Mouse (Mus musculus) urinary bladder, postnatal 25 days (tissue): ENCODE data around the gene Scaper.

Experiments
- DNase-seq: peaks from one replicate; pipeline ENCODE4 v3.0.0; 2022; ENCODE audit warnings: low spot score

Gene Scaper

GRCm38 (mm10) chr9:55540391-55540770 lies 397.5 kb downstream of the Scaper start:
- no peak for DNase-seq

- peak; percentile 17 for DNase-seq
These were observed 398.1 kb downstream of the Scaper start for GRCm38 (mm10) chr9:55539661-55540390.

DNA sequence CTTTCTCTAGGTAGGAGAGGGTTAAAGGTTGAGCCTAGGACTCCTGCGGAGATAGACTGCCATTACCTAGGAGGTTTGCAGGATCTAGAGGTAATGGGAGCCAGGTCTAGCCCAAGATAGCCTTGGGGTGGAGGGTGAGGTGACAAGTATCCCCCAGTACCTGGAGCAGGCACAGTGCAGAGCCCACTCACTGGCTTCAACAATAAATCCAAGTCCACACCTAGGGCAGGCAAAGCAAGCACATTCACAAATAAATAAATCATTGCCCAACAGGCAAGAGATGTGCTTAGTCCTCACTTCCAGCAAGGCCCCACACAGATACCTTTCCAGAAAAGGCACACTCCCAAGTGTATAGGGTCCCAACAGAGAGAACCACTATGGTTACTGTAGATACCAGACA lies 398.9 kb downstream of the Scaper start:
- no peak for DNase-seq

- no peak for DNase-seq
These were observed 399.5 kb downstream of the Scaper start, which contains the start of gene Isl2 for GRCm38 (mm10) chr9:55538377-55538776. Isl2 (plus strand) TSS chr9:55538672.

DNA sequence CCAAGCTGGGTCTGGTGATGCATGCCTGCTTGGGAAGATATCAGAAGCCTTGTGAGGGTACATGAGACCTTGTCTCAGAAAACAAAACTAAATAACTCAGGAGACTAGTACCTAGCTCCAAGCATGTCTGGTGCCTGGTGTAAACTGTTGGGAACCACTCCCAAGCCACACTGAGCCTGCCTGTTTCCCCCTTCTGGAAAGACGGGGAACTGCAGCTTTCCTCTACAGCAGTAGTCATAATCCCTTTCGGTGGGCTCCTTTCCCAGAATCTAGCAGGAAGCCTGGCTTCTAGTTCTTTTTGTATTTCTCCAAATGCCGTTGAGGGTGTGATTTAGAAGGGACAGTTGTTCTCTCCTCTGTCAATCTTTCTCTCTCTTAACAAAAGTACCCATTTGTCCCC lies 402.0 kb downstream of the Scaper start:
- DNase-seq, result peak; percentile 59

- no peak for DNase-seq
These were observed 412.2 kb downstream of the Scaper start for GRCm38 (mm10) chr9:55525716-55526115.

DNA sequence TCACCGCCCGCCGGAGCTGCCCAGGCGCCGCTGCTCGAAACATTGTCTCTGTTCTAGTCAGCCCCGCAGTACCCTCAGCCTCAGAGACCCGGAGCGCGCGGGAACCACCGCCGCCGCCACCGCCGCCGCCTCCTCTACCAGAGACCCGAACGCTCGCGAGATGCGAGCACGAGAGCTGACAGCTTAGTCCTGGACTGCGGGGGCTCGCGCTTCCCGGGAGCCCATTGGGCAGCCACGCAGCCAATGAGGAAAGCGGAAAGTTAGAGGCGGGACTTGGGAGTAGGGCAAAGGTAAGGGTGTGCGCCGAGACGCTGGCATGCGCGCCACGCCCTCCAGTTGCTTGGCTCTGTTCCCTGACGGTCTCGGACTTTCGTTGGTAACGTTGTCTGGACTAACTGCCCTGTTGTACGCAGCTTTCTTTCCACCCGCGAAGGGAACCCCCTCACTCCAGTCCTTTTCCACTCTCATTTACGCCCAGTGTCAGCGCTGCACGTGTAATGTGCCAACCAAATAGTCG lies 425.8 kb downstream of the Scaper start, which contains the start of gene Etfa:
TSS of gene Etfa (minus strand) at position 217 of the 517 bp plus-strand sequence.
- DNase-seq, result peak; percentile 91

DNA sequence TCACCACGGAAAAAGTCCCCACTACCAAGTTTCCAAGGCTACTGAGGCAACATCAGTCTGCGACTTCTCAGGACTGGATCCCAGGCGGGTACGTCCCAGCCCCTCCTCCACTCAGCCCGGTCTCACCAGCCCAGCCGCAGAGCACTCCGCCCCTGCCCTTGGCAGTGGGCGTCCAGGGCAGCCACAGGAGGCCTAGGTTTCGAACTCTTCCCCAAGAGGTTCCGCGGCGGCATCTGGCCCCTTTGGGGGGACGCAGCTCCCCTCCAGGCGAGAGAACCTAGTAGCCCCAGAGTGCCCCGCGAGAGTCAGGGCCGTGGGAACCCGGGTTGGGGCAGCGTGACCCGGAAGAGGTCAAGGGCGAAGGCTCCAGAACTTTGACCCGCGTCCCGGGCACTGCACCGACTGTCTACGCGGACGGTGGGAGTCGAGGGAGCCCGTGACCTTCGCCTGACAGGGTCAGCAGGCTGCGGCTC lies 426.4 kb downstream of the Scaper start:
- peak; percentile 43 for DNase-seq

DNA sequence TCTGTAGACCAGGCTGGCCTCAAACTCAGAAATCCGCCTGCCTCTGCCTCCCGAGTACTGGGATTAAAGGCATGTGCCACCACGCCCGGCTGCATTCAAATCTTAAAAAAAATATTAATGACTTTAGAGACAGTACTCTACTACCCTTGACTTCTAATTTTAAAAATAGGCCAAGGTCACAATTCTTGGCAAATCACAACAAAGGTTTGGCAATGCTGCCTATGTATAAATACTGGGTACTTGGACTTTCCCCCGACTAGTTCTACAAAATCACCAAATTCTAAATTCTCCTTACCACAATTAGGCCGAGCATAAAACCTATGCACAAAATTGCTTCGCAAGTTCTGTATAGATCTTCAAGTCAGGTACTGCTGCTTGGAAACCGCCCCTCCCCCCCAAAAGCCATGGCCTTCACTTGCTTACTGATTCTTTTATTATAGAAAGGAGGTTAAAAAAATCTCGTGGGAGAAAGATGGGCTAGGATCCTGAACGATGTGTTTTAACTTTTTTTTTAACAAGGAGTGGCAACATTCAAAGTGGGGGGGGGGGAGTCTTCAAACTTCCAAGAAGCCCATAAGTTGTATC lies 427.2 kb downstream of the Scaper start:
- no peak for DNase-seq

DNA sequence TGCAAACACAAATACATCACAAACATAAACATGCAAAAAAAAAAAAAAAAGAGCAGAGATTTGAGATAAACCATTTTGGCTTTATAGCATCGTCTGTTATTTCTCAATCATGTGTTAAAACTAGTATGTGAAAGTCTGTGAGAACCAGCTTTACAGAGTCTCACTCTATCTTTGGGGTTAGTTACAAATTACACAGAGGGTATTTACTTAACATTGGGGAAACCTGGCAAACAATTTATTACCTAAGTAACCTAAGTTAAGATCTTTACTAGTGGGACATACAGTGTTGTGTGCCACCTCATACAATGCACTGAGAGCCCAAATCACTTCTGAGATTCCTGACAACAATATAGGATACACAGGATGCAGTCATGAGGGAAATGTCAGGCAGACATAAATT lies 428.2 kb downstream of the Scaper start:
- DNase-seq, result no peak

GRCm38 (mm10) chr9:55508701-55509100 lies 429.2 kb downstream of the Scaper start:
- no peak for DNase-seq

DNA sequence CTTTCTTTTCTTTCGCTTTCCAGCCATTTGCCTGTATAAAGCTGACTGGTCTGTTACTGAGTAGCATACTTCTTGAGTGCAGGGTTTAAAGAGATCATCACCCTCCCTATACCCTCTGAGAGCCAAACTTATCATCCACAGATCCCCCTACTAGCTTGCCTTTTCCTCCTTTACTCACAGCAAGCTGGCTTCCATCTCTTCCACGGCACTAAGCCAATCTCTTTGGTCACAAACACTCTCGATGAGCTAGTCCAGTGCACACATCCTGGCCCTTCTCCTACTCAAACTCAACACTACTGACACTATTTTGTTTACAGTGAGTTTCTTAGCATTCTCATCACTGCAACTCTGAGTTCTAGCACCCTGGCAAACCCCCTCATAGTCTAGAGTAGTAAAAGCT lies 430.0 kb downstream of the Scaper start:
- peak; percentile 12 for DNase-seq
